Mouse (Mus musculus): ENCODE results near the gene Otos.

DNA sequence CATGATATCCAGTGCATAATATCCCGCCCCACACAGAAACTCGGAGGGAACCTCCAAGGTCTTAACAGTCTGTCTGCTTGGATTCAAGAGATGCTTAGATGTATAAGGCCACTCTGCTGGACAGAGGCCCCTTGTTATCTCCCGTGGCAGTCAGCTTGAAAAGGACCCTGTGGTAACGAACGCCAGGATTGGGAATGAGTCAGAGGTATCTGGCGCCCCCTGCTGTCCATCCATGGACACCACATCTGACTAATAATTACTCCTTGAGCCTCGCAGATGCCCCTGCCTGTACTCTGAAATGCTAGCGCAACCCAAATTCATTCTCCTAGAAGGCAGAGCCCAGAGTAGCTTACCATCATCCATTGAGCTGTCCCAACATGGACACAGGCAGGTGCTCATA lies 889 bp downstream of the Otos start:
- no peak for TF ChIP-seq POLR2A (IDR thresholded peaks at IDR 0.05; ENCODE audit: borderline replicate concordance, control insufficient read depth, low read depth, low read length)
- TF ChIP-seq CTCF (IDR thresholded peaks at IDR 0.05; ENCODE audit: control insufficient read depth, insufficient read depth, low read length): peak; percentile 75
